Mouse (Mus musculus) liver, embryonic 12.5 days (tissue): ENCODE data around the gene Phip. TPM values are rescaled to one million over a fixed set of nuclear protein-coding genes. Genes with fewer than 3 reads are reported as not detected.

Experiments used
- ATAC-seq: fragments of 200-750 bp; cut with Nextera tagmentation; 2 replicates; pipeline ENCODE4 v1.8.0; 2017; ENCODE audit warnings: moderate number of reproducible peaks, mild to moderate bottlenecking, moderate library complexity
- H3K27ac ChIP-seq: fragments of 300-500 bp; sonication (generic); 2 replicates; pipeline ENCODE4 v1.5.1; 2016; ENCODE audit warnings: mild to moderate bottlenecking
- H3K27me3 ChIP-seq: fragments of 300-500 bp; sonication (generic); replicated peaks from 2 replicates; pipeline ENCODE4 v1.6.1; 2016; ENCODE audit warnings: mild to moderate bottlenecking, moderate library complexity
- H3K36me3 ChIP-seq: fragments of 300-500 bp; sonication (generic); 2 replicates; pipeline ENCODE4 v1.6.1; 2016; ENCODE audit warnings: mild to moderate bottlenecking, moderate library complexity
- H3K4me1 ChIP-seq: fragments of 300-500 bp; sonication (generic); 2 replicates; pipeline ENCODE4 v1.6.1; 2016
- H3K4me2 ChIP-seq: fragments of 300-500 bp; sonication (generic); 2 replicates; pipeline ENCODE4 v1.6.1; 2016; ENCODE audit warnings: mild to moderate bottlenecking, moderate library complexity
- H3K4me3 ChIP-seq: fragments of 300-500 bp; sonication (generic); 2 replicates; pipeline ENCODE4 v1.5.1; 2016; ENCODE audit warnings: mild to moderate bottlenecking, moderate library complexity
- H3K9ac ChIP-seq: fragments of 300-500 bp; sonication (generic); 2 replicates; pipeline ENCODE4 v1.6.1; 2016; ENCODE audit warnings: mild to moderate bottlenecking, moderate library complexity
- H3K9me3 ChIP-seq: fragments of 300-500 bp; sonication (generic); replicated peaks from 2 replicates; pipeline ENCODE4 v1.6.1; 2016; ENCODE audit warnings: mild to moderate bottlenecking, moderate library complexity
- WGBS: fragments of 180-500 bp; shearing (Covaris S2); methylation state at CpG from one replicate; pipeline ENCODE4 v1.1.7; 2016; ENCODE audit not compliant: insufficient replicate concordance; 5-methylcytosine and 5-hydroxymethylcytosine counted together
- polyA plus RNA-seq: library from polyadenylated mRNA; unstranded; fragments of >200 nt; fragmentation: Nextera tagmentation; extraction: Ambion mirVana; gene quantifications from 2 replicates; pipeline ENCODE4 v1.2.1, GENCODE M21; 2016

Phip gene
- polyA plus RNA-seq, 1 experiment from 2014 or later: 34.9 TPM

GRCm38 (mm10) chr9:82861775-82862430 is 113.4 kb downstream of the Phip start:
- H3K9ac ChIP-seq: no peak overlapping the region
- no peak overlapping the region for H3K4me3 ChIP-seq
- H3K4me2 ChIP-seq: no peak overlapping the region
- WGBS: 80% methylated on average over 3 of the region's 3 CpGs
- H3K36me3 ChIP-seq: peaks cover 6% of the 10 kb centered on the region; the same call in 1 of the 2 replicates
- no peaks in the 10 kb centered on the region for H3K27me3 ChIP-seq
- no peak for ATAC-seq
- peaks cover 4% of the 10 kb centered on the region; the same call in 1 of the 2 replicates for H3K4me1 ChIP-seq
- H3K9me3 ChIP-seq: no peaks in the 10 kb centered on the region
- H3K27ac ChIP-seq: no peak overlapping the region

- ATAC-seq: no peak
- no peak overlapping the region for H3K9ac ChIP-seq
- H3K36me3 ChIP-seq: peaks cover 6% of the 10 kb centered on the region; the same call in 1 of the 2 replicates
- WGBS: 66% methylated on average over 4 of the region's 4 CpGs
- H3K4me2 ChIP-seq: no peak overlapping the region
- no peak overlapping the region for H3K27ac ChIP-seq
- no peak overlapping the region for H3K4me3 ChIP-seq
- no peaks in the 10 kb centered on the region for H3K9me3 ChIP-seq
- H3K4me1 ChIP-seq: peaks cover 4% of the 10 kb centered on the region; the same call in 1 of the 2 replicates
- no peaks in the 10 kb centered on the region for H3K27me3 ChIP-seq
Measured at GRCm38 (mm10) chr9:82861316-82861715, 114.0 kb downstream of the Phip start.

DNA sequence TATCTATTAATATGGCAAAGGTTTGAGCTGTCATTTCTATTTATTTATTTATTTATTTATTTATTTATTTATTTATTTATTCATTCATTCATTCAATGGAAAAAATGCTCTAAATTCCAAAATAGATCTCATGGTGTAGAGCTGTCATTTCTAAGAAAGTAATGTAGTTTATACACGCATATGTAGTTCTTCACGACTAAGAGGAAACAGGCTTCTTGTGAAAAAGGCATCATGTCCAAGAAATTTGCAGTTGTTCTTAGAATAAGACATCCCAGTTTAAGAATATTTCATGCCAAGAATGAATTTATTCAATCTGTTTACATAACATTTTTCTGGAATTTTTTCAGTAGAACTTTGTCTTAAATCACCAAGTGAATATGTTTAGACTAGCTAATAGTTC is 114.5 kb downstream of the Phip start:
- Histone ChIP-seq H3K36me3 (peaks cover 6% of the 10 kb centered on the region; the same call in 1 of the 2 replicates), H3K9me3 (no peaks in the 10 kb centered on the region), H3K27me3 (no peaks in the 10 kb centered on the region), H3K9ac (no peak overlapping the region), H3K4me2 (no peak overlapping the region), H3K4me1 (peaks cover 4% of the 10 kb centered on the region; the same call in 1 of the 2 replicates), H3K27ac (no peak overlapping the region), H3K4me3 (no peak overlapping the region)
- ATAC-seq: no peak
- WGBS: 81% methylated on average over 2 of the region's 2 CpGs

DNA sequence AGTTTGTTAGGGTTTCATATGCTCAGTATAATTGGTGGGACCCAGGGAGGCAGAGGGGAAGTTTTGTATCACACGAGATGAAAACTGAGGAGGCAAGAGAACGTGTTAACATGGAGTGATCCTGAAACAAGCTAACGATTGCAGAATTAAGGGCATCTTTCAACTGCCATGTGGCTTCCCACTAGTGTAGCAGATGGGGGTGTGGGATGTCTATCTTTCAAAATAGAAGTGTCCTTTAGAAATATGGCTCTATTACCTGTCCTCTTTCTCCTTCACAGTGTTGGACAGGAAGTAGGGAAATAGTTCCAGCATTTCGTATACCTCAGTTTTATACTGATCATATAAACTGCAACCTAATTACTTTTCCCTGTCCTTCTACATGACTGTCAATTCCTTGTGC is 119.1 kb downstream of the Phip start:
- 67% methylated on average over 4 of the region's 4 CpGs for WGBS
- no peak overlapping the region for H3K9ac ChIP-seq
- H3K27ac ChIP-seq: no peak overlapping the region
- peaks cover 2% of the 10 kb centered on the region; the same call in 1 of the 2 replicates for H3K4me1 ChIP-seq
- H3K4me3 ChIP-seq: no peak overlapping the region
- ATAC-seq: no peak
- H3K36me3 ChIP-seq: no peaks in the 10 kb centered on the region
- H3K27me3 ChIP-seq: no peaks in the 10 kb centered on the region
- no peaks in the 10 kb centered on the region for H3K9me3 ChIP-seq
- no peak overlapping the region for H3K4me2 ChIP-seq

DNA sequence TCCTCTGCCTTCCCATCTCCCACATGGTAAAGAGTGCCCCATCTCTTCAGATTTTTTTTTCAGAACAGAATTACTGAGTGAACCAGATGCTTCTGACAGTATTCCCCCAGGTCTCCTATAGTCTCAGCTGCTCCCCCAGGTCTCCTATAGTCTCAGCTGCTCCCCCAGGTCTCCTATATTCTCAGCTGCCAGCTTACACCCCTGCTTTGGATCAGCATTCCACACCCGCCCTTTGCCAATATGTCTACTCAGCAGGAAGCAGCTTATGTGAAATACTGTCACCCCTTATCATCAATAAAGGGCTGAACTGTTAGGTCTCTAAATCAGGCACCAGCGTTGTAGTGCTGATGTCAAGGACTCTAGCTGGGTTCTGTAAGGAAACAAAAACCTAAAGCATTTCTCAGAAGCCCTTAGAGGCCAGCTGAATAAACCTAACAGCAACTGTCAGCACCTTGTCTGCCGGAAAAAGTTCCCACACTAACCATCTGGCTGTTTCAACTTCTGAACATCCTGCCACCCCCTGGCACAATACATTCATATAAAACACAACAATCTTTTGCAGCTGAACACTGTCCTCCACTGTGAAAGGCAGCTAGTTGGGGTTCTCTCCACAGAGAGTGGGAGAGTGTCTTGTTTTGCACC is 120.2 kb downstream of the Phip start:
- no peaks in the 10 kb centered on the region for H3K36me3 ChIP-seq

GRCm38 (mm10) chr9:82854040-82854439 is 121.3 kb downstream of the Phip start:
- no peaks in the 10 kb centered on the region for H3K27me3 ChIP-seq
- no peaks in the 10 kb centered on the region for H3K36me3 ChIP-seq
- 27% methylated on average over 2 of the region's 2 CpGs for WGBS
- no peak overlapping the region for H3K27ac ChIP-seq
- H3K4me1 ChIP-seq: no peaks in the 10 kb centered on the region
- no peak overlapping the region for H3K9ac ChIP-seq
- H3K9me3 ChIP-seq: no peaks in the 10 kb centered on the region
- H3K4me3 ChIP-seq: no peak overlapping the region
- no peak for ATAC-seq
- no peak overlapping the region for H3K4me2 ChIP-seq

More for the DNA sequence above, 120.2 kb downstream of the Phip start:
- no peaks in the 10 kb centered on the region for H3K4me1 ChIP-seq
- H3K4me3 ChIP-seq: no peak overlapping the region
- no peaks in the 10 kb centered on the region for H3K27me3 ChIP-seq
- no peak overlapping the region for H3K4me2 ChIP-seq
- no peaks in the 10 kb centered on the region for H3K9me3 ChIP-seq
- no peak for ATAC-seq
- 27% methylated on average over 3 of the region's 3 CpGs for WGBS
- no peak overlapping the region for H3K9ac ChIP-seq
- H3K27ac ChIP-seq: no peak overlapping the region

- Histone ChIP-seq H3K4me2 (no peak overlapping the region), H3K36me3 (no peaks in the 10 kb centered on the region), H3K27me3 (no peaks in the 10 kb centered on the region), H3K27ac (no peak overlapping the region), H3K9me3 (no peaks in the 10 kb centered on the region), H3K4me3 (no peak overlapping the region), H3K4me1 (no peaks in the 10 kb centered on the region), H3K9ac (no peak overlapping the region)
- WGBS: 75% methylated on average over 4 of the region's 4 CpGs
- ATAC-seq: no peak
Measured at GRCm38 (mm10) chr9:82842671-82843070, 132.6 kb downstream of the Phip start.

DNA sequence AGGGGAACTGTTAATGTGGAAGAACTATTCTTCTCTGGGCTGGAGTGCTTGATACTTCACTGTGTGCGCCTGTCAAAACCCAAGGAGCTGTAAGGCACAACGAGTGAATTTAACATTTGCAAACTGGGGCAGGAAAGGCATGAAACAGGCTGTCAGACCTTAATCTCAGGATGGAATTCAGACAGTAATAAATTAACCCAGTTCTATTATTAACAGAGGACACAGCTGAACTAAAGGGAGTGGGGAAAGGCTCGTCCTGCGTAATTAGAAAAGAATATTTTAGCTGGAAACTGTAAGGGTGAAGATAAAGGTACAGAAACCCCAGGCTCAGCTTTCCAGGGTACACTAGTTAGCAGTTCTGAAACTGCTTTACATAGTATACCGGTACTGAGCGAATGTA is 139.4 kb downstream of the Phip start:
- Histone ChIP-seq H3K9me3 (no peaks in the 10 kb centered on the region), H3K4me3 (no peak overlapping the region), H3K4me1 (no peaks in the 10 kb centered on the region), H3K27ac (no peak overlapping the region), H3K4me2 (no peak overlapping the region), H3K27me3 (no peaks in the 10 kb centered on the region), H3K9ac (no peak overlapping the region), H3K36me3 (no peaks in the 10 kb centered on the region)
- WGBS: 69% methylated on average over 6 of the region's 6 CpGs
- ATAC-seq: no peak

GRCm38 (mm10) chr9:82831891-82832290 is 143.4 kb downstream of the Phip start:
- 56% methylated on average over 4 of the region's 4 CpGs for WGBS
- no peak overlapping the region for H3K4me2 ChIP-seq
- H3K27ac ChIP-seq: no peak overlapping the region
- no peak overlapping the region for H3K4me3 ChIP-seq
- H3K27me3 ChIP-seq: no peaks in the 10 kb centered on the region
- no peaks in the 10 kb centered on the region for H3K36me3 ChIP-seq
- H3K9ac ChIP-seq: no peak overlapping the region
- no peak for ATAC-seq
- H3K9me3 ChIP-seq: no peaks in the 10 kb centered on the region
- peaks cover 16% of the 10 kb centered on the region for H3K4me1 ChIP-seq

- WGBS: under 1% methylated on average over 65 of the region's 65 CpGs
- H3K27me3 ChIP-seq: no peaks in the 10 kb centered on the region
- H3K9ac ChIP-seq: peak overlapping the region; percentile 68
- H3K36me3 ChIP-seq: no peaks in the 10 kb centered on the region
- peak overlapping the region; percentile 27; the same call in 1 of the 2 replicates for H3K27ac ChIP-seq
- peak; percentile 94 for ATAC-seq
- peak overlapping the region; percentile 98 for H3K4me2 ChIP-seq
- peak overlapping the region; percentile 72 for H3K4me3 ChIP-seq
- H3K4me1 ChIP-seq: peaks cover 16% of the 10 kb centered on the region
- no peaks in the 10 kb centered on the region for H3K9me3 ChIP-seq
Measured at GRCm38 (mm10) chr9:82829693-82830430, 145.5 kb downstream of the Phip start.

GRCm38 (mm10) chr9:82829007-82829689 is 146.2 kb downstream of the Phip start, which contains the start of gene Irak1bp1:
Gene Irak1bp1, plus strand, starts transcription at chr9:82829540.
- peak; percentile 25; the same call in 1 of the 2 replicates for ATAC-seq
- peak within 1 kb of the TSS; percentile 27; the same call in 1 of the 2 replicates for H3K27ac ChIP-seq
- WGBS: 12% methylated on average over 20 of the region's 20 CpGs

More at GRCm38 (mm10) chr9:82829007-82829689, 146.2 kb downstream of the Phip start, which contains the start of gene Irak1bp1:
- Histone ChIP-seq H3K27me3 (no peaks in the 10 kb centered on the region), H3K4me1 (peaks cover 16% of the 10 kb centered on the region), H3K9ac (peak within 1 kb of the TSS; percentile 68), H3K4me3 (peak within 1 kb of the TSS; percentile 72), H3K4me2 (peak within 1 kb of the TSS; percentile 98), H3K9me3 (no peaks in the 10 kb centered on the region), H3K36me3 (no peaks in the 10 kb centered on the region)
